Mouse (Mus musculus) ES-E14 (cell line): ENCODE results near the gene Il17c. TPM values are rescaled to one million over a fixed set of nuclear protein-coding genes. Genes with fewer than 3 reads are reported as not detected.
A peak's percentile ranks its signal among the peaks of the same experiment; 100 is the strongest.

Experiments
- DNase-seq: peaks from one replicate; pipeline ENCODE4 v3.0.0-alpha.2; 2013; ENCODE audit warnings: low read depth, low spot score
- H3K27ac ChIP-seq: 2 replicates; pipeline ENCODE4 v1.5.1; 2012; ENCODE audit warnings: low read depth, mild to moderate bottlenecking, low read length, moderate library complexity, mixed read lengths; ENCODE audit not compliant: poor library complexity, insufficient read depth, severe bottlenecking
- H3K36me3 ChIP-seq: 2 replicates; pipeline ENCODE4 v1.6.1; 2012; ENCODE audit warnings: mild to moderate bottlenecking, low read length, moderate library complexity, mixed read lengths; ENCODE audit not compliant: control insufficient read depth, poor library complexity, insufficient read depth, severe bottlenecking
- H3K4me1 ChIP-seq, 2 experiments: fragments of 150-350 bp in 1 of 2; sonication (generic) in 1 of 2; 2 replicates each; pipeline ENCODE4 v1.6.1; 2012; ENCODE audit warnings: low read length in 2 of 2, mild to moderate bottlenecking in 1 of 2, mixed read lengths in 1 of 2; ENCODE audit not compliant: control insufficient read depth in 2 of 2, insufficient read depth in 2 of 2, poor library complexity in 1 of 2
- H3K4me3 ChIP-seq, 2 experiments: fragments of 150-350 bp in 1 of 2; sonication (generic) in 1 of 2; 2 replicates each; pipeline ENCODE4 v1.5.1; 2012; ENCODE audit warnings: low read length in 2 of 2, low read depth in 1 of 2, mild to moderate bottlenecking in 1 of 2, mixed read lengths in 1 of 2; ENCODE audit not compliant: insufficient read depth in 1 of 2, poor library complexity in 1 of 2, severe bottlenecking in 1 of 2
- H3K9ac ChIP-seq: 2 replicates; pipeline ENCODE4 v1.6.1; 2012; ENCODE audit warnings: low read depth, mild to moderate bottlenecking, low read length, mixed read lengths; ENCODE audit not compliant: poor library complexity, insufficient read depth, severe bottlenecking
- H3K9me3 ChIP-seq: fragments of 150-350 bp; sonication (generic); 2 replicates; pipeline ENCODE4 v1.6.1; 2012; ENCODE audit warnings: low read depth, mild to moderate bottlenecking, low read length; ENCODE audit not compliant: control insufficient read depth, insufficient read depth
- CHD2 ChIP-seq: IDR thresholded peaks from 2 replicates; pipeline ENCODE4 v1.6.1; 2014; ENCODE audit warnings: mild to moderate bottlenecking, low read depth, low read length, inconsistent platforms
- HCFC1 ChIP-seq: IDR thresholded peaks from 2 replicates; pipeline ENCODE4 v1.6.1; 2012; ENCODE audit warnings: low read length, inconsistent platforms, borderline replicate concordance; ENCODE audit not compliant: insufficient read depth
- MAFK ChIP-seq: IDR thresholded peaks from 2 replicates; pipeline ENCODE4 v1.6.1; 2014; ENCODE audit warnings: mild to moderate bottlenecking, low read depth, low read length, inconsistent platforms; ENCODE audit not compliant: insufficient read depth
- ZC3H11A ChIP-seq: IDR thresholded peaks from 2 replicates; pipeline ENCODE4 v1.6.1; 2012; ENCODE audit warnings: low read depth, mild to moderate bottlenecking, inconsistent platforms, low read length, borderline replicate concordance
- ZNF384 ChIP-seq: IDR thresholded peaks from 2 replicates; pipeline ENCODE4 v1.6.1; 2012; ENCODE audit warnings: low read depth, low read length, inconsistent platforms
- in situ Hi-C, 2 experiments: fragments of 600-800 bp; cut with MboI; formaldehyde crosslinking; loops; one replicate each; pipeline ENCODE4 v1.15.1; 2025; ENCODE audit warnings: low sequenced_read_pairs in 2 of 2, inconsistent platforms in 1 of 2; ENCODE audit not compliant: unreplicated experiment in 2 of 2
- total RNA-seq: library from RNA; depleted of rRNA; stranded (reverse); fragments of 300-350 nt; gene quantifications from 2 replicates; pipeline ENCODE4 v1.2.3, GENCODE M21; 2012

The Il17c gene
- total RNA-seq, 1 experiment: not detected

DNA sequence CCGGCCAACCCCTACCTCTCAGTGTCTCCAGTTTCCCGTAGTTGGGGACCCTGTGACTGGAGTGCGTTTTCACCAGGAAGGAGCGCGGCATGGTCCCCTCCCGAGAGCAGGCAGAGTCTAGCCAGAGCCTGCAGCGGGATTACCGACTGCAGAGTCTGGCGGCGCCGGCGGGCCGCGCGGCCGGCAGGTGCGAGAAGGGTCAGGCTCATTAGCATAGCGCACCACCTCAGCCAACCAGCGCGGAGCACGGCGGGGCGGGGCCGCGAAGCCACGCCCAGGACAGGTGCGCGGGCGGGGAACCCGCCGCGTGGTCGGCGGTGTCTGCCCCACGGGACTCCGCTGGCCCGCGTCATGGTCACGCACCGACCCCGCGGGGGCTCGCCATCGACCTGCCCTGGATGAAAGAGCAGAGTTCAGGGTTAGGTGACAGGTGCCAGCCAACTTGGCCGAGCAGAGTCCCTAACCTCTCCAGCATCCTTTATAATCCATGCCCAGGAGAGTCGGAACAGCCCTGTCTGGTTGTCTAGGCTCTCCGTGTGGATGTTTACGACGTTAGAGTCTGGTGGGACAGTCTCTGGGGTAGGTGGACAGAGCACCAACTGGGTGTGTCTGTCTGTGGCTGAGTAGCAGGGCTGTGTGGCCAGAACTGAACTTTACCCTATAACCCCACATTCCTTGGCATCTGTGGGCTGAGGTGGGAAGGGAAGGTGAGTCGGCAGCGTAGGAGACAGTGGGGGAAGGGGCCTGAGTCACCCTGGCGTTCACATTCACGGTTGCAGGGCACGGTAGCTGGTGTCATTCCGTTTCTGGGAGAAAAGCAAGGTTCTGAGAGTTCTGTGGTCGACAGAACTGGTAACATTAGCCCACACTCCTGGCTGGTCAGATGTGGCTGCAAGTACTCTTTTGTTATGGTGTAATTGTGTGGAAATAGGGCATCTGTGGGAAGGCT, 39.0 kb downstream of the Il17c start, which contains the start of gene Snai3:
Gene Snai3, minus strand, starts transcription at position 210 of the 949 bp plus-strand sequence.
- no peak within 1 kb of the TSS for H3K27ac ChIP-seq
- DNase-seq: no peak
- in situ Hi-C loops: no loop called here

DNA sequence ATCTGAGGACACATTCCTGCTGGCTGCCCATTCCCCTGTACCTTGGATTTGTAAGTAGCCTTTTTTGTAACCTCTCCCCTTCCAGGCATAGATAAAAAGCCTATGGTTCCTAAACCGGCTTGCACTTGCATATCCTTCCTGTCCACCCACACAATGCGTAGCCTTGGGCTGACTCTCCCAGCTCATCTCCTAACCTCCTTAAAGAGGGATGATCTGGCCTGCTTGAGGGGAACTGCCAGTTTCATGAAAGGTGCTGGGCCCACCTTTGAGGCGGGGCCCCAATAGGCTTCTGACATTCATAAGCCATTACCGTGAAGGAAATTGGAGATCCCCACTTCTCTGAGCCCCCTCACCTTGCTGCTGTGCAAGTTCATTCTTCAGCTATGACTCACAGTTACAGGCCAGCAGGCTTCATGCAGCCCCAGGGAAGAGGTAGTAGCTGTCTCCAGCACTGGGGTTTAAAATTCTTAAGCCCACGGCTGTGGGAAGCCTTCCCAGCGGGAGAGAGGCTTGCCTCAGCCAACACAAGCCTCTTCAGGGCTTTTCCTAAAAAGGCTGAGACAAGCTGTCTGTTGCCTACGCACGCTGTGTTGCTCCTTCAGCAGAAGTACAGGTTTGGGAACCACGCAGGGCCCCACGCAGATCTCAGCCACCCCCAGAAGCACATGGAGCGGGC, 39.8 kb downstream of the Il17c start:
- Histone ChIP-seq H3K4me1 (peaks cover 0 to 18% of the 10 kb centered on the region in 2 experiments; a peak in 2 of 4 replicates), H3K4me3 (no peak overlapping the region), H3K36me3 (peaks cover under 1% of the 10 kb centered on the region; the same call in 1 of the 2 replicates), H3K27ac (peak overlapping the region; percentile 38; the same call in 1 of the 2 replicates), H3K9ac (no peak overlapping the region), H3K9me3 (no peaks in the 10 kb centered on the region)
- in situ Hi-C loops: no loop called here
- no peak for TF ChIP-seq HCFC1
- TF ChIP-seq MAFK: no peak
- no peak for TF ChIP-seq CHD2
- no peak for DNase-seq

More for the DNA sequence above, 39.0 kb downstream of the Il17c start, which contains the start of gene Snai3:
- Histone ChIP-seq H3K9me3 (no peaks in the 10 kb centered on the region), H3K4me3 (peak within 1 kb of the TSS; percentile 60 to 85), H3K4me1 (peaks cover 0 to 18% of the 10 kb centered on the region in 2 experiments; a peak in 2 of 4 replicates), H3K9ac (peak within 1 kb of the TSS; percentile 45), H3K36me3 (peaks cover 4% of the 10 kb centered on the region; the same call in 1 of the 2 replicates)
- peak; percentile 58; the same call in 1 of the 2 replicates for TF ChIP-seq MAFK
- no peak for TF ChIP-seq HCFC1

DNA sequence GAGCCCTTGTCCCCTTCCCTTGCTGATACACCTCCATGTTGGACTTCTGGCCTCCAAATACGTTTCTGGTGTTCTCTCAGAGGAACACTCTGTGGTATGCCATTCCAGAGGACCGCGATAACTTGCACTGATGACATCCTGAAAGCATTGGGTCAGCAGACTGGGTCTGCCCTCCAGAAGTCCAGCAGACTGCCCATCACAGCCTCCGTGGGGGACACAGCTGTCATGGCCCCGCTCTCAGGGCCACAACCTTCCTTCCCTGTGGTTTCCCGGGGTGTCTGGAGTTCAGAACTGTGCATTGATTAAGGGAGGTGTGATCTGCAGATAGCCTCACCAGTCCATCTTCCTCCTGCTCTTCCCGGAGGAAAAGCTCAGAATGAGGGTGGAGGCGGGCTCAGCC, 40.7 kb downstream of the Il17c start:
- Histone ChIP-seq H3K9ac (no peak overlapping the region), H3K4me3 (no peak overlapping the region), H3K4me1 (peaks cover 0 to 18% of the 10 kb centered on the region in 2 experiments; a peak in 2 of 4 replicates), H3K27ac (no peak overlapping the region), H3K9me3 (no peaks in the 10 kb centered on the region), H3K36me3 (peaks cover 2% of the 10 kb centered on the region; the same call in 1 of the 2 replicates)
- TF ChIP-seq HCFC1 (no peak), MAFK (no peak), ZC3H11A (no peak), CHD2 (no peak), ZNF384 (no peak)
- in situ Hi-C loops: no loop called here
- no peak for DNase-seq

DNA sequence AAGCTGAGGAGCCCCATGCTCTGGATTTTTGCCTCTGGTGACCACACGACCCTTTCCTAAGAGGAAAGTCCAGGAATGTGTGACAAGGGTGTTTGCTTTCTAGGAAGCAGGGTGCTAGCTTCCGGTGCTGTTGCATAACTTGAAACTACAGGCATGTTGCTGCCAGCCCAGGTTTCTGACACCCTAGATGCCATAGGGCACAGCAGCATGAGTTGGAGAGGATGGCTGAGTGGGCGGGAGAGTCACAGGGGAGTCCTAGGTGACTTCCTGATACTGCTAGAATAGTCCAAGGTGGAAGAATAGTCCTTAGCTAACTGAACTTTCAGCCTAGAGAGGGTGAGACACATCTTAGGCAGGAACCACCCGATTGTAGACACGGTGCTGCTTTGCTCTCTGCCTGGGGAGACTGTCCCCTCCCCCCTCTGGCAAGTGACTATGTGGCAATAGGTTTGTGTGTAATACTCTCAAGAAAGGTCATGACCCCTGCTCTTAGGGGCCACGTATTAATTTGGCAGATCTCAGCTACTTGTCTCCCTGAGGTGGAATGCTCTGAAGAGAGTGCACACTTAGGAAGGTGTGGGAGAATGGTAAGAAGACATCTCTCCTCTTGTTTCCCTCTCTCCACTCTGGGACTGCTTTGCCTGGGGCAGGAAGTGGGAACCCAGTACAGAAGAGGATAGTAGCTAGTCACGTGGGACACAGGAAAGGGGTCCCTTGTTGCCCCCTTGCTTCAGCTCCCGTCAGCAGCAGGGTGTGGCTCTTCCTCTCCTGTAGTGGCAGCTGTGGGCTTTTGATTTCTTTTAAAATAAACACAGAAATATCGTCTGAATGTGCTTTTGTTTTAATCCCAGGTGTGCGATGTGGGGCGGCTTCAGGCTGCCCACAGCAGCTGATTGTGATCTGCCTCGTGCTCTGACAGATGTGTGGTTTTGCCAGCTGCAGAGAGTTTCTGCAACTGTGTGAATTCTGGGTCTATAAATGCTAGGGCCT, 42.1 kb downstream of the Il17c start:
- Histone ChIP-seq H3K9me3 (no peaks in the 10 kb centered on the region), H3K4me1 (peaks cover 0 to 18% of the 10 kb centered on the region in 2 experiments; a peak in 2 of 4 replicates), H3K36me3 (peaks cover 2% of the 10 kb centered on the region; the same call in 1 of the 2 replicates), H3K27ac (no peak overlapping the region), H3K9ac (no peak overlapping the region), H3K4me3 (no peak overlapping the region)
- TF ChIP-seq HCFC1 (no peak), ZC3H11A (no peak), CHD2 (no peak), ZNF384 (no peak), MAFK (no peak)
- DNase-seq: no peak
- in situ Hi-C loops: no loop called here
